Mouse (Mus musculus): ENCODE results near the gene Ccdc171. TPM values are rescaled to one million over a fixed set of nuclear protein-coding genes. Genes with fewer than 3 reads are reported as not detected.
A peak's percentile ranks its signal among the peaks of the same experiment; 100 is the strongest.

Ccdc171 gene
- total RNA-seq, 2 experiments from 2014 or later, result 22.4 to 27.3 TPM

DNA sequence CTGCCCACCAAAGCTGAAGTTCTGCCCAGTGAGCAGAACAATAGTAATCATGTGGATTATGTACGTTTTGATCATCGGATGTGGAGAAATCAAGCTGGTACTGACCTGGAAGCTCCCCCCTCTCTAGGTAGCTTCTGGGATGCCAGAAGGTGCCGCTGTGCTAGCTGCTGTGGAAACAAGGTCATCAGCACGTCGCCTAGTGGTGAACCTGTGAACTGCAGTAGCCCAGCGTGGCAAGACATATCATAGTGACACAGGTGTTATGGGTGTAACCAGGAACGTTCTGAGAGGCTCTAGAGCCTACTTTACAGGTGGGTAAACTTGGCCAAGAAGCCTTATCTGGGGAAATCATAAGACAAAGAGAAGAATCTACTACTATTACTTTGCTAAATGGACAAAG, 351.3 kb downstream of the Ccdc171 start:
- 0 out of 2 replicates have a peak, but pooled peaks have one; percentile 50 for ATAC-seq (replicated peaks; ENCODE audit: low FRiP score, low TSS enrichment, poor library complexity, severe bottlenecking)

DNA sequence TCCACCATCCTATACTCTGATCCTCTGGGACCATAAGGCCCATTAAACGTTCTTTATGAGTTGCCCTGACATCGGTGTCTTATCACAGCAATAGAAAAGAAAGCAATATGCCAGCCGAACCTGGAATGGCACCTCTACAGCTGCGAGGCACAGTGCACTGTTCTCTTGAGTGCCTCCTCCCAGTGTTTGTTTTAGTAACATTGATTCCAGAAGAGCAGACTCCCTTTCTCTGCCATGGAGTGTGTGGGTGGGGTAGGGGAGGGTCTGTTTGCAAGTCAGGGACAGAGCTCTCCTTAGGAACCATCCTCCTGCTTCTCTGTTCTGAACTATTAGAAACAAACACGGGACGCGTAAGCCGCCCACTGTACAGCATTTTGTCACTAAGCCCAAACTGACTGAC, 352.9 kb downstream of the Ccdc171 start:
- ATAC-seq (replicated peaks; ENCODE audit: low FRiP score, low TSS enrichment, poor library complexity, severe bottlenecking), result no peak

DNA sequence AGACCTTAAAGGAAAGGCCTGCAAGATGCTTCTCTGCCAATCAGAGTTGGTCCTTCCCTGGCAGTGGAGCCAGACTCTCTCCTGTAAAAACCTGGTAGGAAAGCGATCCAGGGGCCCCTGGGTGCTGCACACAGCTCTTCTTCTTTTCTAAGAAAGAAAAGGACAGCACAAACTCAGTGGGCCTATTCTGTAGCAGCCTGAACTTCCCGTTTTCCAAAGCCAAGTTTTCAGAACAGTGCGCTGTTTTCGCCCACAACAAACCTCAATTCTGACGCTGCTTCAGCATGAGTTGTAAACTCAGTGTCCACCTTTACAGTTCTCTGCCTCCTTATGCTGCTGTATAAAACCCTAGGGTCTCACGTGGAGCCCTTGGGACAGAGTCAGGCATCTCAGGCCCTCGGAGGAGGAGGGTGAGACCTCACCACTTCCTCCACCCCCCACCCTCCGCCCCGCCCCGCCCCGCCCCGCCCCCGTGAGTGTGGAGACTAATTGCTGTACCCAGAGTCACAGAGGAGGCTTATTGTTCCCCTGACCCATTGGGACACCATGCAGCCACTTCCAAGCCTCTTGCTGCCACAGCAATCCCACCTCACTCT, 363.2 kb downstream of the Ccdc171 start:
- ATAC-seq (replicated peaks; ENCODE audit: low FRiP score, low TSS enrichment, poor library complexity, severe bottlenecking), result 0 out of 2 replicates have a peak, but pooled peaks have one; percentile 50

DNA sequence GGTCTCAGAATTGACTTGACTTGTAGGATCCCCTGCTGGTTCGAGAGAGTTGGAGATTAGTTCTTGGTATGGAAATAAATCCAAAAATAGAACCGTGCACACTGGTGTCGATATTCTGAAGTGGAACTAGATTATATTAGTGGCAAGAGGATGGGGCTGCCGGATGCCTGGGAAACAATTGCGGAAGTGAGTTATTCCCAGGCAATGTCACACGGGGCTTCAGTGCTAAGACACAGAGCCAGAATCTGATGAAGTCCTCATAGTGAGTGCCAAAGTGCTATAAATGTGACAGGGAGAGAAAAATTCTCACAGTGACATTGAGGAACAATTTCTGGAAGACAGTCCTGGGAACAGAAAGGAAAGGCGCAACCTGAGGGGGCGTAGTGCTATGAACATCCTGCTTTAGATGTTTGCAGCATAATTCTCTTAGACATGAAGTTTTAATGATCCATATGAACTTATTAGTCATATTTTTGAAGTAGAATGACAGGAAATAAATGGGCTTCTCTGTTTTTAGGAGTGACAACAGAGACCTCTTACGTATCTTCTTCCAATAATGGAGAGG, 376.8 kb downstream of the Ccdc171 start:
- ATAC-seq (replicated peaks; ENCODE audit: low FRiP score, low TSS enrichment, poor library complexity, severe bottlenecking), result no peak

Other genes starting within 250 kb of the Ccdc171 start
- gene Ttc39b, start 201.3 kb upstream of the Ccdc171 start, total RNA-seq (2014; fragmentation: Nextera tagmentation), result 7.9 and 11.5 TPM in 2 replicates
- 8.5 and 20.1 TPM in 2 replicates for gene Ttc39b, start 201.3 kb upstream of the Ccdc171 start, total RNA-seq (2017)
- gene Snapc3, start 107.8 kb upstream of the Ccdc171 start, total RNA-seq (2014; fragmentation: Nextera tagmentation), result 24.2 and 28.9 TPM in 2 replicates
- gene Snapc3, start 107.8 kb upstream of the Ccdc171 start, total RNA-seq (2017), result 47.7 and 49.1 TPM in 2 replicates
- gene Psip1, start 39.1 kb upstream of the Ccdc171 start, total RNA-seq (2014; fragmentation: Nextera tagmentation), result 189 and 197 TPM in 2 replicates
- gene Psip1, start 39.1 kb upstream of the Ccdc171 start, total RNA-seq (2017), result 355 and 428 TPM in 2 replicates

All from megakaryocyte-erythroid progenitor cell, adult 5-6 weeks (primary cell).